Mouse (Mus musculus) layer of hippocampus, adult 18-20 months (tissue): ENCODE measurements around the gene Tox2. TPM values are rescaled to one million over a fixed set of nuclear protein-coding genes. Genes with fewer than 3 reads are reported as not detected.

Source experiments
- DNase-seq, 2 experiments: peaks; one replicate each; pipeline ENCODE4 v3.0.0; 2022; ENCODE audit warnings: low spot score in 2 of 2
- total RNA-seq, 2 experiments: library from RNA; stranded (reverse); gene quantifications; 2 replicates each; pipeline ENCODE4 v1.2.3; 2021

The Tox2 gene
- total RNA-seq, 2 experiments from 2014 or later = 27.3 to 27.8 TPM

GRCm38 (mm10) chr2:163309376-163309775 is 106.5 kb downstream of the Tox2 start:
- DNase-seq = peak; percentile 37 to 64

GRCm38 (mm10) chr2:163310163-163310688 is 107.3 kb downstream of the Tox2 start:
- no peak for DNase-seq

GRCm38 (mm10) chr2:163317281-163317680 is 114.4 kb downstream of the Tox2 start:
- DNase-seq = no peak

GRCm38 (mm10) chr2:163318777-163319176 is 115.9 kb downstream of the Tox2 start:
- no peak for DNase-seq

GRCm38 (mm10) chr2:163323163-163323562 is 120.2 kb downstream of the Tox2 start:
- DNase-seq = no peak

- DNase-seq = peak; percentile 38 to 85
Measured at GRCm38 (mm10) chr2:163330742-163331141, 127.8 kb downstream of the Tox2 start.

- no peak for DNase-seq
Measured at GRCm38 (mm10) chr2:163331423-163331822, 128.5 kb downstream of the Tox2 start.

GRCm38 (mm10) chr2:163332368-163333055 is 129.6 kb downstream of the Tox2 start:
- DNase-seq = peak; percentile 62 to 77

- DNase-seq = peak; percentile 29 to 71
Measured at GRCm38 (mm10) chr2:163340263-163340662, 137.3 kb downstream of the Tox2 start.

GRCm38 (mm10) chr2:163343671-163344070 is 140.7 kb downstream of the Tox2 start:
- peak in 1 of 2 experiments; percentile 16 for DNase-seq

- DNase-seq = no peak
Measured at GRCm38 (mm10) chr2:163344976-163345660, 142.2 kb downstream of the Tox2 start.

GRCm38 (mm10) chr2:163346497-163346896 is 143.6 kb downstream of the Tox2 start:
- DNase-seq = no peak

- DNase-seq = no peak
Measured at GRCm38 (mm10) chr2:163347517-163348184, 144.7 kb downstream of the Tox2 start.

GRCm38 (mm10) chr2:163348677-163349076 is 145.8 kb downstream of the Tox2 start:
- no peak for DNase-seq

GRCm38 (mm10) chr2:163349411-163349810 is 146.5 kb downstream of the Tox2 start:
- DNase-seq = peak; percentile 16 to 56

- no peak for DNase-seq
Measured at GRCm38 (mm10) chr2:163350443-163350842, 147.5 kb downstream of the Tox2 start.

GRCm38 (mm10) chr2:163353731-163354130 is 150.8 kb downstream of the Tox2 start:
- no peak for DNase-seq

GRCm38 (mm10) chr2:163355666-163356065 is 152.7 kb downstream of the Tox2 start:
- no peak for DNase-seq

- no peak for DNase-seq
Measured at GRCm38 (mm10) chr2:163356113-163356840, 153.4 kb downstream of the Tox2 start.

- no peak for DNase-seq
Measured at GRCm38 (mm10) chr2:163358662-163359061, 155.7 kb downstream of the Tox2 start.

- DNase-seq = no peak
Measured at GRCm38 (mm10) chr2:163359253-163359652, 156.3 kb downstream of the Tox2 start.
